8 mouse cellular contexts compared by ENCODE assay signal in the genomic region with DNA sequence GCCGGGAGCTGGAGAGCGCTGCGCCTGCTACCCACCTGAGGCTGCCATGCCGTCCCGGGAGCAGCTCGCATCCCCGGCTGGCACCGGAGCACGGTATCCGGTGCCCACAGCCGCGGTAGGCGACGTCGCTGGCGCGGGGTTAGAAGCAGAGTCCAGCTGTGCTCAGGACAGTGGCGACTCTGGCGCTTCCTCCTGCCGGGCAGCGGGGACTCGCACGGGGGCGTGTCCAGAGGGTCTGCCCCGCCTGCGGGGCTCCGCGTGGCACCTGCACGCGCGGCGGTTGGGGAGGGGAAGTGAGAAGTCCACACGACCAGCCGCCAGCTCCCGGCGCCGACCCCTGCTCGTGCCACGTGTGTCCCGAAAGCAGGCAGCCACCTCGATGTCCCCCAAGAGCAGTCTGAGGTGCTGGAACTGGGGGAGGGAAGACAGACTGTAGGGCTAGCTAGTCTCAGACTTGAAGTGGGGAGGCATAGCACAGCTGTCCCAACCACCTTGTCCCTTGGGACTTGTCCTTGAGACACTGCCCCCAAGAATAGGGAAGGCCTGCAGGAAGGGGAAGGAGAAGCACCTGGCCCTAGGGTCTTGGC. TPM values are rescaled to one million over a fixed set of nuclear protein-coding genes. Genes with fewer than 3 reads are reported as not detected.
DNase-seq lines count a peak whose midpoint lies in the region; ATAC-seq and TF ChIP-seq lines count a peak whose summit lies in the region.

Pik3ap1 (minus strand) TSS at position 181 of the 587 bp plus-strand sequence.

- peak; percentile 96 for DNase-seq in heart, adult 11 months
- no peak for DNase-seq in heart, adult 8-10 months (ENCODE audit: low spot score)
- peak; percentile 57 for DNase-seq in adrenal gland, adult 8-10 months
- DNase-seq in forebrain, postnatal 0 days: peak; percentile 7
- no peak for DNase-seq in liver, embryonic 13.5 days
- DNase-seq in thymus, adult 2 months: peak; percentile 50

- no peaks in the 10 kb centered on the region for H3K4me1 ChIP-seq in forebrain, postnatal 0 days (ENCODE audit: insufficient read depth)
- H3K4me1 ChIP-seq in hindbrain, embryonic 16.5 days (ENCODE audit: control insufficient read depth, insufficient read depth, low read depth, low read length): peaks cover 8% of the 10 kb centered on the region
- H3K4me1 ChIP-seq in liver, embryonic 13.5 days (replicated peaks): peaks cover 31% of the 10 kb centered on the region
- H3K4me1 ChIP-seq in thymus, adult 2 months (replicated peaks; ENCODE audit: control insufficient read depth, insufficient read depth, low read length): peaks cover 8% of the 10 kb centered on the region

- no peak for TF ChIP-seq CTCF in forebrain, postnatal 0 days (IDR thresholded peaks at IDR 0.05; ENCODE audit: low read depth)
- peak; percentile 35; the same call in 1 of the 2 replicates for TF ChIP-seq CTCF in thymus, adult 2 months (IDR thresholded peaks at IDR 0.05; ENCODE audit: borderline replicate concordance, control insufficient read depth, extremely low read depth, insufficient read depth, low read length, poor library complexity)

- no peak for ATAC-seq in forebrain, postnatal 0 days
- peak; percentile 40; the same call in 1 of the 2 replicates for ATAC-seq in hindbrain, embryonic 16.5 days
- ATAC-seq in liver, embryonic 13.5 days (ENCODE audit: low read depth): peak; percentile 17; the same call in 1 of the 2 replicates
- peak; percentile 25; the same call in 1 of the 2 replicates for ATAC-seq in monocyte, adult 5-6 weeks (replicated peaks; ENCODE audit: insufficient number of reproducible peaks, low FRiP score, low TSS enrichment, poor library complexity, severe bottlenecking)

- peak within 1 kb of the TSS; percentile 90 for H3K4me2 ChIP-seq in forebrain, postnatal 0 days (ENCODE audit: low read depth)
- H3K4me2 ChIP-seq in hindbrain, embryonic 16.5 days (ENCODE audit: low read length): peak within 1 kb of the TSS; percentile 93
- H3K4me2 ChIP-seq in liver, embryonic 13.5 days: peak within 1 kb of the TSS; percentile 74

- H3K27ac ChIP-seq in forebrain, postnatal 0 days (ENCODE audit: low read depth, low read length): no peak within 1 kb of the TSS
- H3K27ac ChIP-seq in hindbrain, embryonic 16.5 days (ENCODE audit: low read depth, low read length): no peak within 1 kb of the TSS
- H3K27ac ChIP-seq in liver, embryonic 13.5 days: no peak within 1 kb of the TSS
- H3K27ac ChIP-seq in thymus, adult 2 months (ENCODE audit: control insufficient read depth, insufficient read depth, low read length): no peak within 1 kb of the TSS

- no peaks in the 10 kb centered on the region for H3K9me3 ChIP-seq in forebrain, postnatal 0 days (ENCODE audit: low read length)
- H3K9me3 ChIP-seq in hindbrain, embryonic 16.5 days (ENCODE audit: control insufficient read depth, low read length): no peaks in the 10 kb centered on the region
- no peaks in the 10 kb centered on the region for H3K9me3 ChIP-seq in liver, embryonic 13.5 days (replicated peaks)

- H3K4me3 ChIP-seq in forebrain, postnatal 0 days (ENCODE audit: low read depth, low read length): peak within 1 kb of the TSS; percentile 36
- peak within 1 kb of the TSS; percentile 50 for H3K4me3 ChIP-seq in hindbrain, embryonic 16.5 days (ENCODE audit: low read length)
- peak within 1 kb of the TSS; percentile 58 for H3K4me3 ChIP-seq in liver, embryonic 13.5 days (replicated peaks)
- peak within 1 kb of the TSS; percentile 55 for H3K4me3 ChIP-seq in thymus, adult 2 months (ENCODE audit: control insufficient read depth, insufficient read depth, low read length)

- no peaks in the 10 kb centered on the region for H3K36me3 ChIP-seq in forebrain, postnatal 0 days (ENCODE audit: insufficient read depth)
- H3K36me3 ChIP-seq in hindbrain, embryonic 16.5 days (ENCODE audit: control insufficient read depth, insufficient read depth, low read length): no peaks in the 10 kb centered on the region
- no peaks in the 10 kb centered on the region for H3K36me3 ChIP-seq in liver, embryonic 13.5 days
- no peaks in the 10 kb centered on the region for H3K36me3 ChIP-seq in thymus, adult 2 months (ENCODE audit: control insufficient read depth, insufficient read depth, low read length)

- no peak for TF ChIP-seq POLR2A in thymus, adult 2 months (IDR thresholded peaks at IDR 0.05; ENCODE audit: control insufficient read depth, extremely low read depth, insufficient read depth, low read length, poor library complexity)

- H3K27me3 ChIP-seq in forebrain, postnatal 0 days (ENCODE audit: insufficient read depth, low read length): peaks cover 6% of the 10 kb centered on the region; the same call in 1 of the 2 replicates
- peaks cover 6% of the 10 kb centered on the region; the same call in 1 of the 2 replicates for H3K27me3 ChIP-seq in hindbrain, embryonic 16.5 days (replicated peaks; ENCODE audit: control insufficient read depth, insufficient read depth, low read length)
- H3K27me3 ChIP-seq in liver, embryonic 13.5 days: peaks cover 21% of the 10 kb centered on the region
- H3K27me3 ChIP-seq in thymus, adult 2 months (ENCODE audit: control insufficient read depth, insufficient read depth, low read length): no peaks in the 10 kb centered on the region

- H3K9ac ChIP-seq in forebrain, postnatal 0 days: peak within 1 kb of the TSS; percentile 34; the same call in 1 of the 2 replicates
- H3K9ac ChIP-seq in hindbrain, embryonic 16.5 days (ENCODE audit: low read depth, low read length): peak within 1 kb of the TSS; percentile 51
- H3K9ac ChIP-seq in liver, embryonic 13.5 days: peak within 1 kb of the TSS; percentile 68

- WGBS in forebrain, postnatal 0 days: 3% methylated on average over 41 of the region's 41 CpGs
- 1% methylated on average over 40 of the region's 41 CpGs for WGBS in hindbrain, embryonic 16.5 days
- WGBS in liver, embryonic 13.5 days (ENCODE audit: insufficient replicate concordance): 1% methylated on average over 41 of the region's 41 CpGs
- under 1% methylated on average over 41 of the region's 41 CpGs for WGBS in thymus, adult 2 months

RNA-seq across cellular contexts. Expression of gene Pik3ap1, which starts in this region (rescaled TPM):
- total RNA-seq in heart, adult 8-10 months (2022): 1 to 10 TPM; 1.1 to 1.7 (median 1.5) TPM
- total RNA-seq in adrenal gland, adult 8-10 months (2022): 10 to 100 TPM; 15.8 to 36.6 (median 26.2) TPM
- total RNA-seq in forebrain, postnatal 0 days (2014; rRNA removed): 1.4 and 2.2 TPM in 2 replicates
- 2.1 and 2.8 TPM in 2 replicates for polyA plus RNA-seq in forebrain, postnatal 0 days (2015; fragmentation: Nextera tagmentation; extraction: Ambion mirVana)
- polyA plus RNA-seq in hindbrain, embryonic 16.5 days (2015; fragmentation: Nextera tagmentation; extraction: Ambion mirVana): 2.3 and 2.5 TPM in 2 replicates
- polyA plus RNA-seq in liver, embryonic 13.5 days (2015; fragmentation: Nextera tagmentation; extraction: Ambion mirVana): 5.3 and 6.7 TPM in 2 replicates
- 216 to 241 TPM (median 224 TPM) in 3 replicates for total RNA-seq in monocyte, adult 5-6 weeks (2017)
- 10.0 and 10.3 TPM in 2 replicates for polyA plus RNA-seq in thymus, adult 2 months (2012; rRNA removed)

Comparison
In these comparisons a context has a peak if more than half of its experiments do, and no peak if none do; other contexts are left out.
1. DNase-seq: peak in heart, adult 11 months (single experiment), adrenal gland, adult 8-10 months (single experiment), forebrain, postnatal 0 days (single experiment) and thymus, adult 2 months (single experiment); none in heart, adult 8-10 months (single experiment) and liver, embryonic 13.5 days (single experiment).
2. Peak in every context shown above with its lines, with median percentiles within 50 percentile points of each other: H3K4me2 ChIP-seq, H3K4me3 ChIP-seq and H3K9ac ChIP-seq.